Mouse (Mus musculus) spleen, postnatal 14 days (tissue): ENCODE measurements around the gene Pde10a.

Experiments
- DNase-seq, 2 experiments: peaks; one replicate each; pipeline ENCODE4 v3.0.0; 2021 to 2022; ENCODE audit warnings: low spot score in 2 of 2

The Pde10a gene

DNA sequence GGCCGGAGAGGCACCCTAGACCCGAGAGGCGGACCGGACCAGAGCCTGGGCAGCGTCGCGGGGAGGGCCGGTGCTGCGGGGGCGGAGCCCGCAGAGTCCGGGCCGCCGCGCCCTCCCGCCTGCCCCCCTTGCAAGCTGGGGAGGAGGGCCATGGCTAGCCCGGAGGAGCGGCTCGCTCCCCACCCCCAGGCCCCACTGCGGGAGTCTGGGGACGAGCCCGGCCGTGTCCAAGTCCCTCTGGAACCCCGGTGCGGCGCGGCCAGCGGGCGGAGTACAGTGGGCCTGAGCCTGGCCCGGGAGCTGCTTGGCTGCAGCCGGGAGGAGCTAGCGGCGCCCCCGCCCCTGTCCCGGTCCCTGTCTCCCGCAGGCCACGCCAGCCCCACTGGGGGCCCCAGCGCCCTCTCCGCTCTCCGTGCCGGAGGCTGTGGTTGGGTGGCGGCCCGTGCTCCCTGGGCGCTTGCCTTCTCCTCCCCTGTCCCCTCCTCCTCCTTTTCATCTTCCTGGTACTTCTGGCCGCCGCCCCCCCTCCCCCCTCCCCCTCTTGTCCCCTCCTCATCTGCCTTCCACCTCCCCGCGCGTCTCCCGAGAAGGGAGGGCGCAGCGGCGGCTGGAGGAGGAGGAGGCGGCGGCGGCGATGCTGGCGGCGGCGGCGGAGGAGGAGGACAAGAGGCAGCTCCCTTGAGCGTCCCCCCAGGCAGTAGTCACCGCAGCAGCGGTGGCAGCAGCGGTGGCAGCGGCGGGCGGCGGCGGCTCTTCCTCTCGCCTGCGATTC is 276.1 kb downstream of the Pde10a start:
- no peak for DNase-seq

- no peak for DNase-seq
Measured at GRCm38 (mm10) chr17:8801855-8802104, 276.6 kb downstream of the Pde10a start.

GRCm38 (mm10) chr17:8802161-8802888 is 277.2 kb downstream of the Pde10a start:
- no peak for DNase-seq

DNA sequence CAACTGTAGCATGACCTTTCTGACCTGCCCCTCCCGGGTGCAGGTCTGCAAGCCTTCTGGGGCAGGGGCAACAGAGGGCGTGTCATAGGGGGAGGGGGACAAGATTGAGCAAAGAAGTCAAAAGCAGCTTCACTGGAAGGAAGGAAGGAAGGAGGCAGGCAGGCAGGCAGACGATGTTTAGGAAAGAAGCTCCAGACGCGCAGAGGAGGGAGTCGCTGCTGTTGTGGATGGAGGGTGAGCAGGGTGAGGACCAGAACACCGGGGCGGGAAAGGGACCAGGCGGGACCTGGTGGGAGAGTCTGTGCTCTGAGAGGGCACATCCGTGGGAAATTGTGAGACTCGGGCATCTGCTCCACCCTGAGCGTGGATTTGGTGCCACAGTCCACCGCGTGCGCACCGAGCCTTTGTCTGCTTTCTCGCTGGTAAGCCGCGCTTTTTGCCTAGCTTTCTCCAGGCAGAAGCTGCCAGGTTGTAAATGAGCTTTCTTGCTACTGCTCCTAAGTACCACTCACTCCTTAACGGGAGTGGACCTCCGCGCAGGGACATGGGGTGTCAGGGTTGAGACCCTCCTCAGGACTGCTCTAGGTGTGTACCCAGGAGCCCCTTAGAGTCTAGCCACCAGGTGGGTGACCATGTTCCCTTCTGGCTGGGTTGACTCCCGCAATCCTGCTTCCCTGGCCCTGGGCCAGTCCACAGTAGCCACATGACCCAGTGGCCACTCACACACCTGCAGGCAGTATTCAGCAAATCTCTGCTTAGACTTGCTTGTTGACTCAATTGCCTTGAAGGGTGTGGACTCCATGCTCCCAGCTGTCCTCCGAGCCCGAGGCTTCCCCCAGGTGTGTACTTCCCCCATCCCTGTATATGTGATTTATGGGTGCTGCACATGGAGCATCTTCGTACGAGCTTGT is 278.0 kb downstream of the Pde10a start:
- DNase-seq, result no peak

GRCm38 (mm10) chr17:8807345-8807744 is 282.2 kb downstream of the Pde10a start:
- no peak for DNase-seq

- no peak for DNase-seq
Measured at GRCm38 (mm10) chr17:8809771-8810170, 284.6 kb downstream of the Pde10a start.

DNA sequence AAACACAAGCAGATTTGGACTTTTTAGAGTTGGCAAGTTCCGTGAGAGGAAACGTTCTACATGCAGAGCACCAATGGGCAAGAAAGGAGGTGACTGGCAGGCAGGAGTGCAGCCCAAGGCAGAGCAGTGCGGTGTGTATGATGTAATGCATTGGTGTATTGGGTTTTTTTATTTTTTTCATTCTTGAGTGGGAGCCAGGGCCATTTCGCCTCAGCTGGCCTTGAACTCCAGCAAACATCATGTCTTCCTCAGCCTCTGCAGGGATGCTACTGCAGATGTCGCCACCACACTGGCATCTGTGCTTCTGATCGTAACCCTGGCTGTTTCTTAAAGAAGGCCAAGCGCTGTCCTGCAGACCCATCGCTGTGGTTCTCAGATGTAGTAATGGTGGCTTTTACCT is 285.0 kb downstream of the Pde10a start:
- no peak for DNase-seq

- no peak for DNase-seq
Measured at GRCm38 (mm10) chr17:8812228-8812865, 287.2 kb downstream of the Pde10a start.

GRCm38 (mm10) chr17:8813773-8814491 is 288.8 kb downstream of the Pde10a start:
- DNase-seq, result no peak

DNA sequence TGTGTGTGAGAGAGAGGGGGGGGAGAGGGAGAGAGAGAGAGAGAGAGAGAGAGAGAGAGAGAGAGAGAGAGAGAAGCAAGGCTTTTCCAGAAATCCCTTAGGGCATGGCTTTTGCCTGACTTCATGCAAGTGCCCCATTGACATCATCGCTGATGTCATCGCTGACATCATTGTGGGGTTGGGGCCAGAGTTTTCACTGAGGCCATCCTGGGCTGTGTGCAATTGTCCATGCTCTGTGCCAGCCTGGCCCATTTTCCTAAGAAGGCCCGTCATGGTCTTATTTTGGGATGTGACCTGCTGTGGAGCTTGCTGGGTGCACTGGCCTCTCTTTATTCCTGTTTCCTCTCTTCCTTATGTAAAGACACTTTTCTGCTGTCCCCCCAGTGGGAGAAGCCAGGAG is 290.2 kb downstream of the Pde10a start:
- no peak for DNase-seq

- DNase-seq, result no peak
Measured at GRCm38 (mm10) chr17:8815864-8816263, 290.7 kb downstream of the Pde10a start.

GRCm38 (mm10) chr17:8818675-8819074 is 293.5 kb downstream of the Pde10a start:
- no peak for DNase-seq

- no peak for DNase-seq
Measured at GRCm38 (mm10) chr17:8823548-8823947, 298.4 kb downstream of the Pde10a start.

- no peak for DNase-seq
Measured at GRCm38 (mm10) chr17:8827204-8827603, 302.0 kb downstream of the Pde10a start.

DNA sequence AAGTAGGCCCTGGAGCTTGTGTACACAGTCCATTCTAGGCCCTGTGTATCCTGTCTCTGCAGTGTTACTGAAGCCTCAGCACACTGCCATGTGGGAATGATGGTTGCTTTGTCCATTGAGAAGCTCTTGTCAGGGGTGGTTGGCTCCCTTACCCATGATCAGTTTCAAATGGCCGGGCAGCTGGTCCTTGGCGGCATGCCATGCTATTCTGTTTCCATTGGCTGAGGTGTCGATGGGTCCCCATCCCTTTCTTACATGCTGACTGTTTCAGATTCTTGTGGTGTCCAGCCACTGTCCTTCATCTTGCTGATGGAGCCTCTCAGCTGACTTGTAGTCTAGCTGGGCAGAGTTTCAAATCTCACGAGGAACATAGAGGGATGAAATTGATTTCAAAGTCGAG is 305.8 kb downstream of the Pde10a start:
- no peak for DNase-seq

- no peak for DNase-seq
Measured at GRCm38 (mm10) chr17:8836292-8836691, 311.1 kb downstream of the Pde10a start.

DNA sequence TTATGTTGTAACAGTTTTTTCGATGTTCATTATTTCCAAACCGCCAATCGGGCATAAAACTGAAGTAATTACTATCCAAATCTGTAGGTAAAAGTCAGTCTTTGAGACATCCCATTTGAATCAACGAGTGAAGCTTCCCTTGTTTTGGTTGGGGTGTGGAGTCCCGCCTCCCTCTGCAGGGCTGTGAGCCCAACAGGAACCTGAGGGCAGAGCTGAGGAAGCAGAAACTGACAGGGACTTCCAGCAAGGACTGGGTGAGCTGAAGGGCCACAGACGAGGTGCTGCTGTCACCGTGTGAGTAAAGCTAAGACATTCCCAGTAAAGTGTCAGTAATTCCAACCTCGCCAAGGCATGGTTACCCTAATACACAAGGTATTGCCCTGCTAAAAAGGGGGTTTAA is 313.1 kb downstream of the Pde10a start:
- DNase-seq, result no peak

- DNase-seq, result no peak
Measured at GRCm38 (mm10) chr17:8839237-8840011, 314.3 kb downstream of the Pde10a start.

GRCm38 (mm10) chr17:8841094-8841493 is 315.9 kb downstream of the Pde10a start:
- DNase-seq, result no peak

DNA sequence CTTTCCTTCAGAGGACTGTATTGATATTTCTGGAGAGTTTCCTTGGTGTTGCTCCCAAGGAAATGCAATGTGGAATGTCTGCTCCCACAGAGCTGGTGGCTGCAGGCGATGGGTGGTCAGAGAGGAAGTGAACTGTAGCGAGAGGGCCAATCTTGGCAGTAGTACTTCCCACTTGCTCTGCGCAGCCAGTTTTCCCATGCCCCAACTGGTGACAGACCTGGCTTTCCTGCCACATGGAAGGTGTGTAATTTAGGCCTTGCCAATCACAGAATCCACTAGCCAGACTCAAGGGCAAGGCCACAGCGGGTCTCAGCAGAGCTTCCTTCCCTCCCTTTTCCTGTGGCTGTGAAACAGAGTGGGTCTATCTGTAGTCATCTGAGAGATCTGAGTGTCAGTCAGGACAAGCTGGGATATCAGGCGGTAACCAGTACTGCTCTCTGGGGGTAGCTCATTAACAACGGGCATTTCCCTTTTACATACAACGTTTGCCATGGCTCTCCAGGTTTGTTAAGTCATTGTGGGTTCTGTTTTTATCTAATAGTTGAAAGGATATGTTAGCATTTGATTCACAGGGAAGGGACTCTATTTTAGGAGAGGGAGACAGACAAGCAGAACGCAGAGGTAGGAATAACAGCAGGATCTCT is 316.8 kb downstream of the Pde10a start:
- no peak for DNase-seq
